Mouse (Mus musculus) embryonic fibroblast, embryonic 13.5 days (primary cell): ENCODE measurements at regions not wholly inside any gene's neighbourhood (a gene's known extent, or its start where the extent isn't known, plus 50 kb on each side); places are given as distances from the start of the nearest gene placed in this dataset.

Source experiments
- H3K27ac ChIP-seq: 2 replicates; pipeline ENCODE4 v1.5.1; 2012; ENCODE audit warnings: low read length, control low read depth, inconsistent platforms; ENCODE audit not compliant: insufficient read depth
- H3K4me1 ChIP-seq: 2 replicates; pipeline ENCODE4 v1.6.1; 2011; ENCODE audit warnings: low read length; ENCODE audit not compliant: control insufficient read depth, insufficient read depth
- H3K4me3 ChIP-seq: 2 replicates; pipeline ENCODE4 v1.5.1; 2011; ENCODE audit warnings: mild to moderate bottlenecking, control low read depth, low read length; ENCODE audit not compliant: insufficient read depth
- CTCF ChIP-seq: IDR thresholded peaks from 2 replicates; pipeline ENCODE4 v1.5.1; 2011; ENCODE audit warnings: mild to moderate bottlenecking, control low read depth, low read length, moderate library complexity, borderline replicate concordance; ENCODE audit not compliant: insufficient read depth
- POLR2A ChIP-seq: IDR thresholded peaks from 2 replicates; pipeline ENCODE4 v1.6.1; 2011; ENCODE audit warnings: low read depth, mild to moderate bottlenecking, control low read depth, low read length, moderate library complexity

DNA sequence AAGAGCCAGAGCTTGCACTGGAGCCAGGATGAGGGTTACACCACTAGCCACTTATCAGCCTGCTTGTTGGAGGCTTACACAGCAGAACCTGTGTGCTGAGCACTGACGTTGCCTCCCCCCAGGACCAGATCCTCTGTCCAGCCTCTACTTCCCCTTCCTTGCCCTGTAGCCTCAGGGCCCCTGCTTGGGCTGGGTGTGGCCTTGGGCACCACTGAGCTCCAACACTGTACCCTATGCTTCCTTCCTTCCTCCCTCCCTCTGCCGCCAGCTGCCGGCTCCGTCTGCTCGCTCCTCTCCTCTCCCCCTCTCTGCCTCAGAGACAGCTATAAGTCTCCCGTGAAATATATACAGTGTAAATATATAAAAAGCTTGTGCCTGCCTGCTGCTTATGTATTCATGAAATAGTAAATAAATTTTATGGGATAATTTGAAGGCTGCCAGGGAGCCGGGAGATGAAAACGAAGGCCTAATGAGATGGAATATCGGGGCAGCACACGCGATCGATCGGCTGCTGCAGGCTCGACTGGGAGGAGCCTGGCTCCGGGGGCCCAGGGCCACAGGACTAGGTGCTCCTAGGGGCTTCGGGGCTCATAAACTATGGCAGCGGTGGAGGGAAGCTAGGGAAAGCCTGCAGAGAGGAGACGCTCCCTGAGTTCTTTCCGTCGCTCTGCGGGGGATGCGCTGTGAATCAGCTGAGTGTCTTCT lies 135.6 kb downstream of the Rbm19 start:
- H3K4me1 ChIP-seq: no peaks in the 10 kb centered on the region
- TF ChIP-seq CTCF: no peak
- no peak for TF ChIP-seq POLR2A
- H3K4me3 ChIP-seq: no peak overlapping the region

DNA sequence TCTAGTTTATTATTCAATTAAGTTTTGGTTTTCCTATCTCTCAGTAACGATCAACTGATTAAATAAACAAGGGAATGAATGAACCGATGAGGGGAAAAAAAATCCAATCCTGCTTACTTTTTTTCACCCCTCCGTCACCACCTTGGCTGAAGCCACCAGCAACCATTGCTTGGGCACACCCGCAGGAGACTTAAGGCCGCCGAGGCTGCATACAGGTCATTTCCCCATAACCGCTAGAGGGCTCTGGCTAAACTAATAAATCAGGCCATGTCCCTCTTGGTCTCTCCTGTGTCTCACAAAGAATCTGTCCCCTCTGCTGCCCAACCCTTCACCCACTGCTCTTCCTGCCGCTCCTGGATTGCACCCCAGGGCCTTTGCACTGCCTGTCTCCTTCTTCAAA lies 136.3 kb downstream of the Rbm19 start:
- Histone ChIP-seq H3K4me1 (no peaks in the 10 kb centered on the region), H3K4me3 (no peak overlapping the region), H3K27ac (no peak overlapping the region)
- TF ChIP-seq POLR2A (no peak), CTCF (no peak)

More for the DNA sequence above, 135.6 kb downstream of the Rbm19 start:
- no peak overlapping the region for H3K27ac ChIP-seq

DNA sequence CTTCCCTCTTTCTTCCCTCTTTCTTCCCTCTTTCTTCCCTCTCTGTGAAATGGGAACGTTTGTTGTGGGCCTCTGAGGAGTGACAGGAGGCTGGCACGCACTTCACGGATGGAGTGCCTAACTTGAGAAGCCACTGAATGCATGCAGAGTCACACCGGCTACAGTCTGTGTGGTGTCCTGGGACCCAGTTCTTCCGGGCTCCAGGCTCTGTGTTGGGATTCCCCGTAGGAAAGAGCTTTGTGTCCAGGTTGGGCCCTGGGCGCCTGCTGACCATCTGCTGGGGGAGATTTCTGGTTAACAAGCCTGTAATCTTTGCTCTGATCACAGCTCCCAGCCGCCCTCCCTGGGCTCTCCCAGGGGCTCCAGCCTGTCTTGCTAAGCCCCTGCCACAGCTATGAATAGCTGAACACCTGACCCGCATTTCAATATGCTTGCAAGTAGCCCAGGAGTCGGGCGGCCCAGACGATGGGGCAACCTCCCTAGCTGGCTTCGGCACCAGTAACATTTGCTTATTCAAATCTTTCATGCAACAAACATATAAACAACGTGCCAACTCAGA lies 146.5 kb downstream of the Rbm19 start:
- Histone ChIP-seq H3K4me1 (no peaks in the 10 kb centered on the region), H3K27ac (no peak overlapping the region), H3K4me3 (no peak overlapping the region)
- TF ChIP-seq CTCF (no peak), POLR2A (no peak)

DNA sequence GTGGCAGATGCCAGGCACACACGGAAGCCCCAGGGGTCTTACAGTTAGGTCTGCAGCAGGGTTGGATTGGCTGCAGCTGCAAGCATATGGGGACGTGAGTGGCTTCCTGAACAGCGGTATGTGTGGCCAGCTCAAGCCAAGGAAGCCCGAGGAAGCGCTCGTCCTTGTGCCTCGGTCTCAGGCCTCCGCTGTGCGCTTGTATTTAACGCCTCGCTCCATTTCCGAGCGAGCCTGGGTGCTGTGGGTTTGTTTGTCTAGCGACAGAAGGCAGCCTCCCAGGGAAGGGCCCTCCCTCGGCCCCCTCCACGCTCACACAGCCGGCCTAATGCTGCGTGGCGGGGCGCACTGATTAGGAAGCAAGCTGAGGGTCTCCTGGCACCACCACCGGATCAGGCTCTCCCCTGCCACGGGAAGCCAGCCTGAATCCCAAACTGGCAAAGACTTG lies 153.2 kb downstream of the Rbm19 start:
- no peak for TF ChIP-seq POLR2A
- no peak for TF ChIP-seq CTCF
- no peak overlapping the region for H3K4me3 ChIP-seq
- no peak overlapping the region for H3K27ac ChIP-seq
- H3K4me1 ChIP-seq: no peaks in the 10 kb centered on the region

DNA sequence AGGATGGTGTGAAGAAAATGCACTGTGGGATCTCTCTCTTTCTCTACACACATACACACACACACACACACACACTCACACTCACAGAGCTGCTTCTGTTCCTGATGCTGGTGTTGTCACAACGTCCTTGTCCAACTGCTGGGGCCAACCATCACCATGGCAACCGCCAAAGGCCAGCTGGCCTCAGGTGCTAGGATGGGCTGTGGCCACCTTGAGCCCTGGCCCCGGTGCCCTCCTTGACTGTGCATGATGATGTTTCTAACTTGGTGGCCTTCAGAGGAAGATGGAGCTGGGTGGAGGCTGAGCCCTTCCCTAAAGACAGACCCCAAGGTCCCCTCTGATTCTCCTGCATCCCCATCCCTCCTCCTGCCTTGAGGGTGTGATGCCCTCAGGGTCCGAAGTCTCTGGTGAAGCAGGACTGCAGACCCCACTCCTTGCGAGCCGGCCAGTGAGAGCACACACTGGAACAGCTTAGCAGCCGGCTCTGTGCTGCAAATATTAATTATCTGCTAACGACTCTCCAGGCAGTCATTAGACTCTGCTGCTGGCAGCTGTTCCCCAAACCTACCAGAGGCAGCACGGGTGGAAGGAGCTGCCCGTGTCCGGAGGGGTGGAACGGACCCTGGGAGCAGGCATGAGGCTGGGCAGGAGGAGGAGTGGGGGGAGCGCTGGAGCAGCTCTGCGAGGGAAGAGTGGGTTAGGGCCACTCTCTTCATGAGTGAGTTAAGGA lies 154.8 kb downstream of the Rbm19 start:
- Histone ChIP-seq H3K27ac (no peak overlapping the region), H3K4me1 (no peaks in the 10 kb centered on the region), H3K4me3 (no peak overlapping the region)
- no peak for TF ChIP-seq CTCF
- no peak for TF ChIP-seq POLR2A

DNA sequence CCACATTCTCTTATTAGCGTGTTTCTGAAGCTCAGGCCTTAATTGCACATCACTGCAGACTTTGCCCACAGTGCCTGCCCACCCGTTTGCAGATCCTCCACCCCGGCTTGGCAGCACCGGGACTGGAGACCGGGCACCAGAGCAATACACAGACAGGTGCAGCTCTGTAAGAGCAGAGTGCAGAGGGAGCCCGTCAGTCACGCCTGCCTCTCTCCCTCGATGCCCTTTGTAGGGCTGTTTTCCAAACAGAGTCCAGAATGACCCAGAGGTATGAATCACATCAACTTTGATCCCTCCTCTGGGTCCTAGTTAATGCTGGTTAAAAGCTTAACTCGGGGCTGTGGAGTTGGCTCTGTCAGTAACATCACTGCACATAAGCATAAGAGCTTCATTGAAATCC lies 155.3 kb upstream of the Lhx5 start:
- TF ChIP-seq POLR2A: no peak
- no peak for TF ChIP-seq CTCF
- Histone ChIP-seq H3K4me1 (no peaks in the 10 kb centered on the region), H3K27ac (no peak overlapping the region), H3K4me3 (no peak overlapping the region)

DNA sequence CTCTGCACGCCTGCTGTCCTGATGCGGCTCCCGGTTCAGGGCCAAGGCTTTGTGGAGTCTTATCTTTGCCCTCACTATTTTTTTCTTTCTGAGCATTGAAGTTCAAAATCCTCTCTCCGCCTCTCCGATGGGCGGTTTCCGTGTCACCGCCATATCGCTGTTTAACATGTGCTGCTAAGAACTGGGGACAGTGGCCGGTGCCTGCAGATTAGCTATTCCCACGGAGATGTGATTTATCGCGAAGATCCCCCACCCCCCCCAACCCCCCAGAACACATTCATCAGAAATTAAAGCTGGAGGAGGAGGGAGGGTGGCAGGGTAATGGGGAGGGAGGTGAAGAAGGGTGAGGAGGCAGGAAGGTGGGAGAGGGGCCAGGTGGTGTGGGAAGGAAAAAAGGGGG lies 151.2 kb upstream of the Lhx5 start:
- no peak overlapping the region for H3K4me3 ChIP-seq
- no peaks in the 10 kb centered on the region for H3K4me1 ChIP-seq
- no peak for TF ChIP-seq POLR2A
- no peak overlapping the region for H3K27ac ChIP-seq

DNA sequence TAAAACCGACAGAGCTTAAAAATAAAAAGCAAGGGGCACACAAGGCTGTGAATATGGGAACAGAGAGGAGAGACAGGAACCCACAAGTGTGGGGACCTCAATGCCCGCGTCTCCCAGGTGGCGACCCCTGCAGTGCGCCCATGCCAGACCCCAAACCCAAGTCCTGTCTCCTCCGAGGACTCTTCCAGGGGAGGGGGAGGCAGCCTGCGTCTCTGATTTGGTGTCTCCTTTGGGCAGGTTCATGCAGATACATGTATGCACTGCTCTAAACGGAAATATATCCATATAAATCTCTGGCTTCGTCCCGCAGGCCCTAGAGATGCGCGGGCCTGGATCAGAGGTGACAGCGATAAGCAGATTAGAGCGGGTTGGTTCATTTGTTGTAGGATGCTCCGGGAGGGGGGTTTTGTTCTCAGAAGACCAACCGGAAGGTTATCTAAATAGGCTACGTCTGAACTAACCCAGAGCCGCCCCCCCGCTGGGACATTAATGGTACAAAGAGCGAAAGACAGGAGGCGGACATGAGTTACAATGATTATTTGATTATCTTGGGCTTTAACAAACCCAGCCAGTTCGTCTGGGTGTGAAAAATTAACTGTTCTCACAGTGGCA lies 150.4 kb upstream of the Lhx5 start:
- Histone ChIP-seq H3K4me3 (no peak overlapping the region), H3K27ac (no peak overlapping the region), H3K4me1 (no peaks in the 10 kb centered on the region)
- no peak for TF ChIP-seq POLR2A
- no peak for TF ChIP-seq CTCF

DNA sequence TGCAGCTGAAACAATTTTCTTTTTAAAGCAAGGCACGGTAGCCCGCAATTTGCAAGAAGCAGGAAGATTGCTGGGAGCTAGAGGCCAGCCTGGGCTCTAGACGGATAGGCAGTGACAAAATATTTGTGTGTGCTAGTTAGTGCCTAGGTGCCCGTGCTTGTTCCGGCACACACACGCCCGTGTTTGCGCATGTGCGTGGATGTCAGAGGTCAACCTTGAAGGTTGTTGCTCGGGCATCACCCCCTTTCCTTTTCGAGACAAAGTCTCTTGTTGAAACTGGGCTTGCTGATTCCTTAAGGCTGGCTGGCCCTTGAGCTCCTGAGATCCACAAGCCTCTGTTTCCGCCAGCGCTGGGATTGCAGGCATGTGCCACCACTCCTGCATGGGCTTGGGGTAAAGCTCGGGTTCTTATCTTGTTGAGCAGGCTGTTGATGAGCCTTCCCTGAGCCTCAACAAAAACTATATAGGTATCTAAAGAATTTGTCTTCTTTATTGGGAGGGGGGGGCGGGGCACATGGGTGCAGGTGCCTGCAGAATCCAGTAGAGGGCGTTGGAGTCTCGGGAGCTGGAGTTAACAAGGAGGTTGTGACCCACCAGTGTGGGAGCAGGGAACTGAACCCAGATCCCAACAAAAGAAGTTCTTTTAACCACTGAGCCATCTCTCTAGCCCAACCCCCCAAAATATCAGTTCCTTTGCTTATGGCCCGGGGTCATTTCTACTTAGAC lies 149.5 kb upstream of the Lhx5 start:
- Histone ChIP-seq H3K4me1 (no peaks in the 10 kb centered on the region), H3K4me3 (no peak overlapping the region), H3K27ac (no peak overlapping the region)
- TF ChIP-seq CTCF: no peak
- TF ChIP-seq POLR2A: no peak

DNA sequence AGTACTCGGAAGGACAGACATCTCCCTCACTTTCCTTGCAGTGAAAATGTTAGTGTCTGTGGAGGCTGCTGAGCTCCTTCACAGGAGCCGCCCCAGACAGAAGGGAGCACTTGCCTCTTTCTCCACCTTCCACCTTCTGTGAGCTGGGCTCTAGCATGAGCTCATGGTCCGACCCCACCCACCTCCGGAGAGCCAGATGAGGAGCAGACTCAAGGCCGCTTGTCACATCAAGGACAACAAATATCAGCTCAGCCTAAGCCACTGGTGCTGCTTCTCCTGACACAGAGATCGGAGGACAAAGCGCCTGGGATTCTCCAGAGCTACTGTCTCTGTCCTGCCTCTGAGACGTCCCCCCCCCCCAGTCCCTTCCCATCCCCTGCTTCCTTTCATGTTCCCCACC lies 146.9 kb upstream of the Lhx5 start:
- TF ChIP-seq CTCF: no peak
- TF ChIP-seq POLR2A: no peak
- no peak overlapping the region for H3K4me3 ChIP-seq
- H3K4me1 ChIP-seq: no peaks in the 10 kb centered on the region
- no peak overlapping the region for H3K27ac ChIP-seq
